Mouse (Mus musculus) neural tube, embryonic 10.5 days (tissue): ENCODE measurements around the gene Lhx4.

ENCODE experiments used
- DNase-seq: peaks from one replicate; pipeline ENCODE4 v3.0.0-alpha.2; 2017; ENCODE audit warnings: low spot score; ENCODE audit errors: extremely low spot score

Lhx4 gene

DNA sequence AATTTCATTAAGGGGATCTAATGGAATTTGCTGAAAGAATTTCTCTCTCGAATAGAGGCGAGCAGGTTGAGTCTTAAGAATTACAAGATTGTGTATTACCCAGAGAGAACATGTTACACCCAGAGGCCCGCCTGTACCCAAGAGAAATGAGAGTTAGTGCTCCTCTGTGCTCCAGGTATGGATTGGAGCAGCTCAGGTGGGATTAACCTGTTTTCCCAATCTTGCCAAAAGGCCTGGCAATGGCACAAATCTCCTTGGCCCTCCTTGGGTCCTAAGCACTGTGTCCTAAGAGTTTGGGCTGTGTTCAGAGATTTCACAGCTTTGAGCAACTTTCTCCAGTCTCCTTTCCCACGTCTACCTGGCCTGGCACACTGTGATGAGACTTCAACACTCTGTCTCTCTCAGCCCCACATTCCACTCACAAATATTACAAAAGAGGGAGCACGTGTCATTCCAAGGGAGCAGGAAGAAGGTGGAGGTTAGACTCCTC, 48.2 kb downstream of the Lhx4 start:
- DNase-seq: no peak

DNA sequence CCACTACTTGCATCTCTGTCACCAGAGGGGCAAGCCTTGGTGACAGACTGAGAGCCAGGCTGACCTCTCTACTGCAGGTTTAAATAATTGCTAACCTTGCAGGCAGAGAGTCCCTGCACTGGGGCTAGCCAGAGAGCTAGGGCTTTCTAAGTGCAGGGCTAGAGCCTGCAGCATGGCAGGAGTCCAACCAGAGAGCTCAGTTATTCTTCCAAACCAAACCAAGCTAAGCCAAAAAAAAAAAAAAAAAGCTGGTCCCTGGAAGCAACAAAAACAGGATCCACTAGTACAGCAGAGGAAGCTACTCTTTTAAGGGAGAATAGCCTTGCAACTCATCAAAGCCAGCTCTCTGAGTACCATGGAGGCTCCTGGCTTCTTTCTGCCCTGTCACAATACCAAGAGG, 50.6 kb downstream of the Lhx4 start:
- DNase-seq: no peak

GRCm38 (mm10) chr1:155698373-155699159, 52.9 kb downstream of the Lhx4 start:
- DNase-seq: no peak

DNA sequence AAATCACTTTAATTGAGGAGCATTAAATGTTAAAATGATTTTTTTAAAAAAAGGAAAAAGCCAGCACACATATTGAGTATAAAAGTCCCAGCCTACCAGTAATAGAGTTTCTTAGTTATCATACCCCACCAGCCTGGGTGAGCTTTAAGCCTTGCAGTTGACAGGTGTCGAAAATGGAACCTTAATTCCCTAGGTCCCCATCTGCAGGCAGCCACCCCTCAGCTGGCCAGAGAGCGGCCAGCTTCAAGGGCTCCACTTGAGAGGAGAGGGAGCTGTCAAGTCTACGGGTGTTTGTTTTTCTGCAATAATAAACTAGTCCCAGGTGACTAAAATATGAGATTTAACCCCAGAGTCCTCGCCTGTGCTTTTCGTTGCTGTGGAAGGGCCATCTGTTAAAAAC, 58.0 kb downstream of the Lhx4 start:
- DNase-seq: no peak

- no peak for DNase-seq
These were observed 58.5 kb downstream of the Lhx4 start for GRCm38 (mm10) chr1:155693026-155693425.

DNA sequence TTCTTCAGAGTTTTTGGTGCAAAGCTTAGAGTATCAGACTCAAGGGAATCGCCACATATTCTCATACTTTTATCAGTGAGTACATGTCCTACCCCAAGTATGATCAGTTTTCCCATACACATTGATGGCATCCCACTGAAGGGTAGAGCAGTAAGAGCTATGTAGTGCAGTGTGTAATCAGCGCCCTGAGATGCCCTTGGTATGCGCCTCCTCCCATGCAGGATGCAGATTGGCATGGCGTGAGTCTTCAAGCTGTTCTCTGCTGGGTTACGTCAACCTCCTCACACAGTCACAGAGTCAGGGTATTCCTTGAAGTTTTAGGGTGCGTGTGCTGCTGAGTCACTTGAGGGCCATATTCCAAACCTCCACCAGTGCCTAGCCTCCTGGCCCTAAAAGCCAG, 59.3 kb downstream of the Lhx4 start:
- no peak for DNase-seq

DNA sequence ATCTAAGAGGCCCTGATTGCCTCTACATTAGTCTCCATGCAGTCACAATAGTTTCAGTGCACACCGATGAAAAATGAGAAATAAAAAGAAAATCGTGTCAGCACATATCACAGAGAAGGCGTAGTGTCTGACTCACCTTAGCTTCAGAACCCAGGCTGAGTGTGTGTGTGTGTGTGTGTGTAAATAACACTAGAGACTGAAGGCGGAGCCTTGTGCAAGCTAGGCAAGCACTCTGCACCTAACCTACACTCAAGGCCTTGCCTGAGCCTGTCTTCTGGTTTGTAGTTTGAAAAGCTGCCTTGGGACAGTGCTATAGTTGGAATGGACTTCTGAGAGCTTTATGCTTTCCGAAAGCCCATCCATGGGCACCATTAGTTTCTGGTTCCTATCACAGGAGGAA, 61.9 kb downstream of the Lhx4 start:
- no peak for DNase-seq

DNA sequence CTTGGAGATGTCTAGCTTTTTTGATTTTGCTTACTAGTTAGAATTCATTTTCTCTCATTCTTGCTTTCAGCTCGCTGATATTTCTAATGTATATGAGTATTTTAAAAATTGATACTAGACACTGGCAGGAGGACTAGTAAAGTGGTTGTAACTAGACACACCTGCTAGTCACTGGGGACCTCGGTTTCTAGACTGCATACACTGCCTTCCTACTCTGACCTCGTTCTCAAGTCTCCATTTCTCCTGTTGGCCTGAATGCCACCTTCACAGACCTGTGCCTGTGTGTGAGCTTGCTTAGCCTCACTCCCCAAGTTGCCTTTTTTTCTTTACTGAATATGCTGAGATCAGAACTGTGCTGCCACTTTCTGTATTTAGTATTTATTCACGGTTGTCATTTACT, 62.3 kb downstream of the Lhx4 start:
- no peak for DNase-seq

DNA sequence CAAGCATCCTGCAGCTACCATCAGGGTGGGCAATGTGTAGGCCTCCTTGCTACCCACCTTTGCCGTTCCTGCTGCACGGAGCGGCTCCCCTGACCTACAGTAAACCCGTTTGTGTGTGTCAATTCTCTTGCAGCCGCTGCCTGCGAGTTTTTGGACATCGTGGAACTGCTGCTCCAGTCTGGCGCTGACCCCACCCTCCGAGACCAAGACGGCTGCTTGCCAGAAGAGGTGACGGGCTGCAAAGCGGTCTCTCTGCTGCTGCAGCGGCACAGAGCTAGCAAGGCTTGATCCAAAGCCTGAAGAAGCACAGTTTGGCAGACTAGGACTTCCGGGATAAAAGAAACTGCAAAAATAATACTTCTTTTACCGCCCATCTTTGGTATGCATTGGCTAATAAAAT, 64.7 kb downstream of the Lhx4 start:
- DNase-seq: no peak

DNA sequence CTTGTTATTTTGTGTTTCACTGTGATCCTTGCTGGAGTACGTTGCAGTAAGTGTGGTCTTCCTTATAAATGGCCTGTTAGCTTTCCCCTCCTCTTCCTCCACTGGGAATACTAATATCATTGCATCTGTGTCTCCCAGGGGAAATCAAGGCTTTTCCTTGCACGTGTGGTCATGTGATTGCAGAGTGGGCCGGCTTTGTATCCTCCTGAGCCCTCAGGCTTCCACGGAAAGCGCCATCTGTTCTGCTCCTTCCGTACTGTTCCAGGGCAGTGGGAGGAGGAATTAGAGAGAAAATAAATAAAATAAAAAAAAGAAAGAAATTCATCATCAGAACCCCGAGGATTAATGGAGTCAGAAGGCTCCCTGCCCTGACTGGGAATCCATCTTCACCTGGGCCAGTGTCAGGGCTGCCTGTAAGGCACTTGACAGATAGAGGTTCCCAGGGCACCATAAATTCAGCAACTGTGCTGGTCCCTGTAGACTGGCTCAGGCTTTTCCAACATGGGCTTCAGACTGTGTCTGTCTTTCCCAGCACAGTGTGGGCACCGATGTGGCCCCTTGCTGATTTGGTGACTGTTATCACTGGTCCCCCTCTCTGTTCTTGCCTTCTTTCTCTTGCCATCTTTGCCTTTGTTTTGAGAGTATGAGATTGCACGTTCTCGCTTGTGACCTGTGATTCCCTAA, 70.2 kb downstream of the Lhx4 start:
- DNase-seq: peak; percentile 27

- DNase-seq: no peak
These were observed 75.9 kb downstream of the Lhx4 start for GRCm38 (mm10) chr1:155675570-155675969.

DNA sequence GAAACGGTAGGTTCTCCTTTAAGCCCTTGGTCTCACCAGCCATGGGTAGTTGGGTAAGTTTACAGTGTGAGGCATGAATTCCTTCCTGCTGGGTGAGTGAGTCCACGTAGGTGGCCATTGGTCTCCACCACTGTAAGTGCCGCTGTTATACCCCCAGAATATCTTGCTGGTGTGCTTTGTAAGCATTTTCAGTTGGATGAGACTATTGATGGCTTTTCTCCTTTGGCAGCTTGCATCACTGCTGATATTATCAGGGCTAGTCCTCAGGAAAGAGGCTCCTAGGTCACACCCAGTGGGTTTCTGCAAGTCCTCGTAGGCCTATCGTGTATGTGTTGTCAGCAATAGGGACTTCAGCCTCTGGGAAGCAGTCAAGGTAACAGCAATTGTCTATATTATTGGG, 87.5 kb downstream of the Lhx4 start:
- DNase-seq: no peak

GRCm38 (mm10) chr1:155656321-155656720, 95.2 kb downstream of the Lhx4 start:
- no peak for DNase-seq

DNA sequence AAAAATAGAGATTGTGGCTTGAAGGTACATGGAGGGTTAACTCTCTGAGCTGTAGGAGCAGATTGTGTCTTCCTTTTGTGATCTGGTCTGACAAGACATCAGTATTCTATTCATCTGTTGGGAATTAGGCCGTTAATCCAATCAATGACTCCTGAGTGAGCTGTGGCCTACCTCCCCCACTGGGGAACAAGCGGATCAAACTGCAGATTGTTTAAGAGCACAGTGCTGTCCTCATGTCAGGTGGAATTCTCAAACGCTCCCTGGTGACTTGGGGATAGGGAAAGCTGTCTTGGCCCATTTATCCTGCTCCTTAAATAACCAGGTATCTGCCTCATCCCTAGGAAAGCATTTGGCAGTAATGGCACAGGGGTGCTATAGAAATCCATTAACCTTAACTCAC, 96.5 kb downstream of the Lhx4 start:
- no peak for DNase-seq

GRCm38 (mm10) chr1:155650121-155650846, 101.2 kb downstream of the Lhx4 start:
- DNase-seq: no peak
